Mouse (Mus musculus) myocyte (in vitro differentiated cells): ENCODE results near the gene Tbx4. TPM values are rescaled to one million over a fixed set of nuclear protein-coding genes. Genes with fewer than 3 reads are reported as not detected.

Experiments used
- H3K27me3 ChIP-seq: one replicate; pipeline ENCODE4 v1.6.1; 2011; ENCODE audit not compliant: control insufficient read depth, insufficient read depth, insufficient read length
- H3K36me3 ChIP-seq: one replicate; pipeline ENCODE4 v1.6.1; 2011; ENCODE audit not compliant: control insufficient read depth, insufficient read depth
- H3K4me2 ChIP-seq: one replicate; pipeline ENCODE4 v1.6.1; 2011; ENCODE audit warnings: low read depth, control low read depth
- H3K4me3 ChIP-seq: one replicate; pipeline ENCODE4 v1.5.1; 2011; ENCODE audit warnings: mild to moderate bottlenecking, control low read depth, moderate library complexity
- H3K79me2 ChIP-seq: one replicate; pipeline ENCODE4 v1.6.1; 2011; ENCODE audit not compliant: control insufficient read depth, insufficient read depth
- H3ac ChIP-seq: one replicate; pipeline ENCODE4 v1.6.1; 2011; ENCODE audit not compliant: control insufficient read depth, insufficient read length
- CEBPB ChIP-seq: IDR thresholded peaks from 2 replicates; pipeline ENCODE4 v1.6.1; 2011; ENCODE audit warnings: mild to moderate bottlenecking, moderate library complexity; ENCODE audit not compliant: poor library complexity, insufficient read depth, severe bottlenecking
- E2F4 ChIP-seq: IDR thresholded peaks from one replicate; pipeline ENCODE4 v1.6.1; 2011; ENCODE audit warnings: mild to moderate bottlenecking, control low read depth, moderate library complexity; ENCODE audit not compliant: insufficient read depth
- MAX ChIP-seq: IDR thresholded peaks from one replicate; pipeline ENCODE4 v1.6.1; 2011; ENCODE audit warnings: low read depth, mild to moderate bottlenecking, control low read depth
- MYOD1 ChIP-seq, 3 experiments: IDR thresholded peaks; one replicate each; pipeline ENCODE4 v1.6.1; 2011; ENCODE audit warnings: control low read depth in 2 of 3, low read depth in 2 of 3, mild to moderate bottlenecking in 2 of 3, moderate library complexity in 1 of 3; ENCODE audit not compliant: insufficient read length in 2 of 3, control insufficient read depth in 1 of 3
- MYOG ChIP-seq, 3 experiments: IDR thresholded peaks; one replicate each; pipeline ENCODE4 v1.6.1; 2011; ENCODE audit warnings: control low read depth in 2 of 3, low read depth in 2 of 3, mild to moderate bottlenecking in 2 of 3; ENCODE audit not compliant: insufficient read length in 2 of 3, control insufficient read depth in 1 of 3, insufficient read depth in 1 of 3
- POLR2A ChIP-seq: IDR thresholded peaks from one replicate; pipeline ENCODE4 v1.6.1; 2011; ENCODE audit warnings: low read depth, mild to moderate bottlenecking, control low read depth, moderate library complexity; ENCODE audit not compliant: insufficient read length
- POLR2AphosphoS2 ChIP-seq: IDR thresholded peaks from one replicate; pipeline ENCODE4 v1.6.1; 2011; ENCODE audit warnings: low read depth, control low read depth; ENCODE audit not compliant: insufficient read length
- REST ChIP-seq: IDR thresholded peaks from one replicate; pipeline ENCODE4 v1.6.1; 2011; ENCODE audit warnings: mild to moderate bottlenecking, control low read depth, moderate library complexity; ENCODE audit not compliant: insufficient read depth, insufficient read length
- SRF ChIP-seq: IDR thresholded peaks from one replicate; pipeline ENCODE4 v1.6.1; 2011; ENCODE audit warnings: low read depth; ENCODE audit not compliant: control insufficient read depth, insufficient read length
- TCF12 ChIP-seq: IDR thresholded peaks from one replicate; pipeline ENCODE4 v1.6.1; 2011; ENCODE audit warnings: mild to moderate bottlenecking, control low read depth; ENCODE audit not compliant: poor library complexity, insufficient read depth, severe bottlenecking
- TCF3 ChIP-seq: IDR thresholded peaks from one replicate; pipeline ENCODE4 v1.6.1; 2011; ENCODE audit warnings: low read depth, control low read depth; ENCODE audit not compliant: insufficient read length
- USF1 ChIP-seq: IDR thresholded peaks from one replicate; pipeline ENCODE4 v1.6.1; 2011; ENCODE audit warnings: low read depth, mild to moderate bottlenecking, control low read depth, moderate library complexity
- polyA plus RNA-seq: library from polyadenylated mRNA; unstranded; fragments of >200 nt; fragmentation: generic; extraction: Trizol; gene quantifications from one replicate; pipeline ENCODE4 v1.2.1, GENCODE M21; 2012; ENCODE audit warnings: missing spikeins

Gene Tbx4
- polyA plus RNA-seq, 1 experiment, result 0.29 TPM

DNA sequence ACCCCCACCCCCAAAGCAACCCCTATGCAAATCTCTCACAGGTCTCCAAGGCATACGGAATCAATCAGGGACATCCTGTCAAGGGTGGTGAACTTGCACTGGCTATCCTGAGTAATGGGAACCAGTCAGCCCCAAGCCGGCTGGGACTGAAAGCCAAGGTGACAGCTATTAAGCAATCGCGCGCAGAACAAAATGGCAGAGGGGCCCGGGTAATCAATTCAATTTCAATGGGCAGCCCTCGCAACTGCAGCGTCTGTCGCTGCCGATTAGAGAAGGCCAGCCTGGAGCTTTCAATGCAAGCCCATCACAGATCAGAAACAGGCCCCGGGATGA lies 31.7 kb downstream of the Tbx4 start:
- H3K4me2 ChIP-seq, result no peak overlapping the region
- no peak overlapping the region for H3ac ChIP-seq
- H3K79me2 ChIP-seq, result no peaks in the 10 kb centered on the region
- H3K4me3 ChIP-seq, result no peak overlapping the region
- H3K36me3 ChIP-seq, result no peaks in the 10 kb centered on the region
- no peak for TF ChIP-seq MYOG (IDR thresholded peaks at IDR 0.05; ENCODE audit: control insufficient read depth in 1 of 3, insufficient read depth in 1 of 3, insufficient read length in 2 of 3, low read depth in 2 of 3)
- no peak for TF ChIP-seq POLR2AphosphoS2
- TF ChIP-seq TCF12, result no peak
- no peak for TF ChIP-seq SRF
- no peak for TF ChIP-seq MYOD1 (IDR thresholded peaks at IDR 0.05; ENCODE audit: control insufficient read depth in 1 of 3, insufficient read length in 2 of 3, low read depth in 2 of 3)
- no peak for TF ChIP-seq CEBPB
- no peak for TF ChIP-seq POLR2A
- TF ChIP-seq USF1, result no peak
- TF ChIP-seq E2F4, result no peak
- TF ChIP-seq REST, result no peak
- no peak for TF ChIP-seq MAX
- no peak for TF ChIP-seq TCF3
- H3K27me3 ChIP-seq, result peaks cover 13% of the 10 kb centered on the region

DNA sequence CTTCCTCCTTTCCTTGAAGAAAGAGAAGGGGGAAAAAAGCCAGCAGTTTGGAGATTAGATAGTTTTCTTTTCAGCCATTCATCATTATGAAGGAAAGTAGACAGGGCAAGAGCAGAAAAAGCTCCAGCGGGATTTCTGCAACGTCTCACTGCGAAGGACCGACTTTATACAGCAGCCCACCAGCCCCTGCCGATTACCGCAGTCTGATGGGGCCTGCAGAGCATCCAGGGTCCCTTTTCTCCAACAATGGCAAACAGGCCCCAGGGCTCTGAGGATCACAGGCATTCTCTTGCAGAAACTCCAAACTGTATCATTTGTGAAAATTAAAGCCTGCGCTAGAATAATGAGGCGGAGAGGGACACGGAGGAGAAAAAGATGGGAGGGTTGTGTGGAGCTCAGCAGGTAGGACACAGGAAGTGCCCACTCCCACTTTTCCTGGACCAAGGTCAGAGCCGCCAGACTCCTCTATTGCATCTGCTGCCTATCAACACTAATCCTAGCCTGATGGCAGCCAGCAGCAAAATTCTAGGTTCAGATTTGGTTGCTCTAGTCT lies 32.2 kb downstream of the Tbx4 start:
- Histone ChIP-seq H3K4me2 (no peak overlapping the region), H3K4me3 (no peak overlapping the region), H3ac (no peak overlapping the region), H3K36me3 (no peaks in the 10 kb centered on the region), H3K79me2 (no peaks in the 10 kb centered on the region), H3K27me3 (peaks cover 13% of the 10 kb centered on the region)
- TF ChIP-seq POLR2A (no peak), REST (no peak), USF1 (no peak), MYOG (IDR thresholded peaks at IDR 0.05; ENCODE audit: control insufficient read depth in 1 of 3, insufficient read depth in 1 of 3, insufficient read length in 2 of 3, low read depth in 2 of 3) (no peak), MYOD1 (IDR thresholded peaks at IDR 0.05; ENCODE audit: control insufficient read depth in 1 of 3, insufficient read length in 2 of 3, low read depth in 2 of 3) (no peak), SRF (no peak)

DNA sequence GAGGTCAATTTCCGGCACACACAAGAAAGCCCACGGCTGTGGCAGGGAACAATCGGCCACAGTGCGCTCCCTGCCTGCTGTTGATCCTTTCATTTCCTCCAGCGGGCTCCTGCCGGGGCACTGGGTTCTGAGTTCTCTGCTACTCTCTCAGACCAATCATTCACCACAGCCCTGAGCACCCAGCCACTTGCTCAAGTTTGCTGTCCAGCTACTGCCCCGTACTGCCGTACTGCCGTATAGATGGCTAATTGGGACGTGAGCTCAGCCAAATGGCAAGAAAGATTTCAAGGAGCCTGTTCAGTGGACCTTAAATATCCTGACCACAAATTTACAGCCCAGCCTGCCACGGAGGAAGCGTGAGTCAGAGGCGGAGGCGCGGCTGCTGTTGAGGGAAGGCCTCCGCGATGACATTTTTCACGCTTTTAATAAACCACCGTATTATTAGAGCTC lies 39.1 kb downstream of the Tbx4 start:
- Histone ChIP-seq H3K4me3 (peak overlapping the region; percentile 14), H3K4me2 (peak overlapping the region; percentile 85), H3ac (no peak overlapping the region), H3K79me2 (no peaks in the 10 kb centered on the region), H3K27me3 (peaks cover 4% of the 10 kb centered on the region), H3K36me3 (no peaks in the 10 kb centered on the region)
- TF ChIP-seq USF1, result no peak
- TF ChIP-seq E2F4, result no peak
- TF ChIP-seq MYOD1 (IDR thresholded peaks at IDR 0.05; ENCODE audit: control insufficient read depth in 1 of 3, insufficient read length in 2 of 3, low read depth in 2 of 3), result peak in 1 of 3 experiments; percentile 41
- peak in 1 of 3 experiments; percentile 45 for TF ChIP-seq MYOG (IDR thresholded peaks at IDR 0.05; ENCODE audit: control insufficient read depth in 1 of 3, insufficient read depth in 1 of 3, insufficient read length in 2 of 3, low read depth in 2 of 3)
- TF ChIP-seq CEBPB, result no peak

DNA sequence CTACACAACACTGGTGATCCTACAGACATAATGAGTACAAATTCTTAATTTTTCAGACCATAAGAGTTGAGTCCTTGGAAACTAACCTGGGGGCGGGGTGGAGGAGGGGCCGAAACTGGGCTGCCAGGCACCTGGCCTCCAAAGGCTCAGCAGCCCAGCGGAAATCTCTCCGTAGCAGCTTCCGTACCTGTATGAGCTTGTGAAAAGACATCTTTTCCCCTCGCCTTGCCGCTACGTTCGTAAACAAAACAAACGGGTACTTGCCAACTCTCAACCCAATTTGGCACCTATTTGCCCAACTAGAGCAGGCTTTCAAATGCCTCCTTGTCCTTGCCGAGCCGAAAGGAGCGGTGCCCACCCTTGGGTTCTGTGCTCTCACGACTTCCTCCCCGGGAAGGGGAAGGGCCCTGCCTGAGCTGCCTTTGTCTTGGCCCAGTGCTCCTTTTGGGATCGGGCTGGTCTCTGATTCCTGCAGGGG lies 40.1 kb downstream of the Tbx4 start:
- H3K4me2 ChIP-seq, result no peak overlapping the region
- H3K36me3 ChIP-seq, result no peaks in the 10 kb centered on the region
- TF ChIP-seq POLR2AphosphoS2 (no peak), MAX (no peak), TCF3 (no peak)
- H3K4me3 ChIP-seq, result no peak overlapping the region
- H3K79me2 ChIP-seq, result no peaks in the 10 kb centered on the region
- no peaks in the 10 kb centered on the region for H3K27me3 ChIP-seq
- H3ac ChIP-seq, result no peak overlapping the region

DNA sequence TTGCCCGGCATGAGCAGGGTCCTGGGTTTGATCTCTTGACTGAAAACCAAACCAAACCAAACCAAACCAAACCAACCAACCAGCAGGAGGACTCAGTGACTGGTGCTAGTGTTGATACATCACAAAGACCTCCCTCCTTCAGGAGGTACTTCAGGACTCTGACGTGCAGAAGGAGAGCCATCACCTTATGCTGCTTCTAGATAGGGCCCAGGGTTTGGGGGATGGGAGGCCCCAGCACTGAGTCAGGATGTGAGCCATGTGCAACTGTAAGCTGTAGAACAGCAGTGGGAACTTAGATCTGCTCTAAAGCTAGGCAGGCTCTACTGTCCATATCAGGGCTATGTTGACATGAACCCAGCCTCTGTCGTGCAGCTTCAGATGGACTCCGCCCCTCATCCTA lies 41.9 kb downstream of the Tbx4 start:
- H3K36me3 ChIP-seq, result no peaks in the 10 kb centered on the region
- no peak overlapping the region for H3K4me2 ChIP-seq
- no peaks in the 10 kb centered on the region for H3K27me3 ChIP-seq
- H3K79me2 ChIP-seq, result no peaks in the 10 kb centered on the region
- no peak for TF ChIP-seq POLR2A
- no peak for TF ChIP-seq USF1
- no peak for TF ChIP-seq MYOD1 (IDR thresholded peaks at IDR 0.05; ENCODE audit: control insufficient read depth in 1 of 3, insufficient read length in 2 of 3, low read depth in 2 of 3)
- TF ChIP-seq TCF3, result no peak
- no peak for TF ChIP-seq REST
- TF ChIP-seq MYOG (IDR thresholded peaks at IDR 0.05; ENCODE audit: control insufficient read depth in 1 of 3, insufficient read depth in 1 of 3, insufficient read length in 2 of 3, low read depth in 2 of 3), result no peak
- TF ChIP-seq CEBPB, result no peak
- no peak for TF ChIP-seq SRF
- no peak for TF ChIP-seq E2F4
- TF ChIP-seq TCF12, result no peak
- TF ChIP-seq MAX, result no peak
- no peak overlapping the region for H3K4me3 ChIP-seq
- H3ac ChIP-seq, result no peak overlapping the region
